Mouse (Mus musculus): Measurements from ENCODE around the gene Spz1. TPM values are rescaled to one million over a fixed set of nuclear protein-coding genes. Genes with fewer than 3 reads are reported as not detected.
"Not testable (repeated sequence)": the region's sequence is repeated elsewhere in the genome, so short reads cannot be mapped to it uniquely, and the experiment has no call there.

Spz1 gene
- polyA plus RNA-seq (2015; fragmentation: Nextera tagmentation; extraction: Ambion mirVana) = not detected in 2 replicates

DNA sequence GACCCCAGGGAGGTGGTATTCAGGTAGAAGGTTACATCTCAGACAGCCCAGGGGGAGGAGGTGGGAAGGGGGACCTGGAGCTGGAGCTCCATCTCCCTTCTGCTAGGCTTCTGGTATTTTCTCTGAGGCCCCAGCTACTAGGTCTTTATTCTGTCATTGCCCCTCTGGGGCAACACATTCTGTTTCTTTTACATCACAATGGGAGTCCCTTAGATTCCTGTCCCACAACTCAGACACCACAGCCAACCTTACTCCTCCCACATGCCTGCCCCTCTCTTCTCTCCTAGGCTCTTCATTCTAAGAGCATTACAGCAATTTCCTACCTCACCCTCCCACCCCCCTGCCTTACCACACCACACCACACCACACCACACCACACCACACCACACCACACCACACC, at the start of gene Spz1:
Gene Spz1 (minus strand): TSS at position 101 of the 400 bp plus-strand sequence.
- Histone ChIP-seq H3K27me3 (no peaks in the 10 kb centered on the region), H3K9me3 (no peaks in the 10 kb centered on the region), H3K4me2 (replicated peaks) (no peak within 1 kb of the TSS), H3K4me1 (replicated peaks) (no peaks in the 10 kb centered on the region; the same call in 1 of the 2 replicates), H3K9ac (replicated peaks) (no peak within 1 kb of the TSS), H3K27ac (no peak within 1 kb of the TSS), H3K36me3 (no peaks in the 10 kb centered on the region), H3K4me3 (replicated peaks) (no peak within 1 kb of the TSS)
- no peak for ATAC-seq

DNA sequence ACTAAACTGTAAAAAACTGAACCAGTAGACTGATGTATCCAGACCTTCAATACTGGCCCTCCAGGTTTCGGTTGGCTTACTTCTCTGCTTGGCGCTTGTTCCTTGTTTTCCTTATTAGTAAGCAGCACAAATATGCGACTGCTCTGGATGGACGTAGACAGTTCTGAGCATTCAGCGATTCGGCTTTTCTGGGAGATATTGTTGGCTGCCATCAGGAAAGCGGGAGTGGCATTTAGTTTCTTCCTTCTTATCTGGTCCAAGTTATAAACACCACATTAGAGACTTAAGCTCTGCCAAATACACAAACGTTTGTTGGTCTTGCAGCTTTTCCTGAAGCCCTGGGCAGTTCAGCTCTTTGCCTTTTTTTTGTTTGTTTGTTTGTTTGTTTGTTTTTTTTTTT, 40.5 kb upstream of the Spz1 start:
- Histone ChIP-seq H3K4me2 (replicated peaks) (no peak overlapping the region), H3K4me1 (replicated peaks) (peaks cover 10% of the 10 kb centered on the region; the same call in 1 of the 2 replicates), H3K27ac (no peak overlapping the region), H3K9me3 (no peaks in the 10 kb centered on the region), H3K36me3 (no peaks in the 10 kb centered on the region), H3K9ac (replicated peaks) (no peak overlapping the region), H3K4me3 (replicated peaks) (no peak overlapping the region), H3K27me3 (0 out of 2 replicates have a peak, but pooled peaks cover 5% of the 10 kb centered on the region)
- 94% methylated on average over 8 of the region's 8 CpGs for WGBS
- no peak for ATAC-seq

DNA sequence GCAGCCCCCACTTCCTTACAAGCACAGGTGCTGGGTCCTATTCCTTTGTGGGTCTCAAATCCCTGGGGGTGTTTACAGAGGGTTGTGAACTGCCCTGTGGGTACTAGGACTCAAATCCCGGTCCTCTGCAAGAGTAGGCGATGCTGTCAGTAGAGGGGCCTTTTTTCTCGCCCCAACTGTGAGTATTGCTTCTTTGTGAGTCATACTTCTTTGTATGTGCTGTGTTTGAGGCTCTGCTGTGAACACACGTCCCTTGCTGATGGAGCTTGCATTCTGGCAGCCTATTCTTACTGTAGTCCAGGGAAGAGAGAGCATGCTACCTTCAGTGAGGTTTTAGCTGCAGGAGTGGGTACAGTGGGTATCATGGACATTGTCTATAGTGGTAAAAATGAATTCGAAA, 39.2 kb upstream of the Spz1 start:
- no peak for ATAC-seq

DNA sequence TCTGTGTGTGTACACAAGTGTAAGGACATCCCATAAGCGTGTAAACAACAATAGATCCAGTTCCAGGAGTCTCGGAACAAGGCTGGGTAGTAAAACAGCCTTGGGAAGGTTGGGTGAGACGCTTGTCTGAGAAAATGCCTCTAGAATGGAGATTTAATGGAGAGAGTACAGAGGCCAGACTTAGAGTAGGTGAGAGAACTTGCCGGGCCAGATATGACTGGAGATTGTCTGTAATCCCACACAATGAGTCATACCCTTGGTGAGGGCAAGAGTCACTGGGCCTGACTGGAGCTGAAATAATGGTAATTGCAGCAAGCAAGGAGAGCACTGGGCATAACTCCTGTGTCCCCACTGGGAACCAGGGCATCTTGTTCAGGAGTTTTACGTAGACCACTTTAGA, 37.1 kb upstream of the Spz1 start:
- Histone ChIP-seq H3K9ac (replicated peaks) (no peak overlapping the region), H3K27ac (no peak overlapping the region), H3K36me3 (no peaks in the 10 kb centered on the region), H3K4me2 (replicated peaks) (peak overlapping the region; percentile 83), H3K4me1 (replicated peaks) (peaks cover 18% of the 10 kb centered on the region), H3K4me3 (replicated peaks) (no peak overlapping the region), H3K9me3 (no peaks in the 10 kb centered on the region), H3K27me3 (0 out of 2 replicates have a peak, but pooled peaks cover 5% of the 10 kb centered on the region)
- WGBS = 86% methylated on average over 5 of the region's 5 CpGs
- ATAC-seq = no peak

More for the DNA sequence above, 39.2 kb upstream of the Spz1 start:
- Histone ChIP-seq H3K4me1 (replicated peaks) (peaks cover 11% of the 10 kb centered on the region), H3K9ac (replicated peaks) (no peak overlapping the region), H3K27ac (no peak overlapping the region), H3K9me3 (no peaks in the 10 kb centered on the region), H3K4me2 (replicated peaks) (no peak overlapping the region), H3K36me3 (no peaks in the 10 kb centered on the region), H3K4me3 (replicated peaks) (no peak overlapping the region), H3K27me3 (0 out of 2 replicates have a peak, but pooled peaks cover 5% of the 10 kb centered on the region)
- 87% methylated on average over 5 of the region's 5 CpGs for WGBS

DNA sequence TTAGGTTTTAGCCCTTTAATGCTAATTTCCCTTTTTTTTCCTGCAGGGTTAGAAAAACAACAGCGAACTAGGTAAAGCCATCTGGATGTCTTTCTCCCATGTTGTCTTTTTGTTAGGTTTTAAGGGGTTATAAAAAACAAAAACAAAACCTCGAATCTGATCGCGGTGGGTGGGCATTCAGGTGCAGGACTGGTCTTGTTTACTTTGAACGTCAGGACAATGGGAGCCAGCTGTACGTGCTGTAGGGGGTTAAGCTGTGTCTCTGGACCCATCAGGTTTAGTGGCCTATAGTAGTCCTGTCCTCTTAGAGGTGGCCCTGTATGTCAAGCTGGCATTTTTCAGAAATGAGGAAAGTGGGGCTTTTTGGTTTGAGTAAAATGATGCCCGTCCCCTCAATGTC, 35.9 kb upstream of the Spz1 start:
- Histone ChIP-seq H3K4me2 (replicated peaks) (peak overlapping the region; percentile 83), H3K27me3 (0 out of 2 replicates have a peak, but pooled peaks cover 5% of the 10 kb centered on the region)
- WGBS = 7% methylated on average over 7 of the region's 7 CpGs

DNA sequence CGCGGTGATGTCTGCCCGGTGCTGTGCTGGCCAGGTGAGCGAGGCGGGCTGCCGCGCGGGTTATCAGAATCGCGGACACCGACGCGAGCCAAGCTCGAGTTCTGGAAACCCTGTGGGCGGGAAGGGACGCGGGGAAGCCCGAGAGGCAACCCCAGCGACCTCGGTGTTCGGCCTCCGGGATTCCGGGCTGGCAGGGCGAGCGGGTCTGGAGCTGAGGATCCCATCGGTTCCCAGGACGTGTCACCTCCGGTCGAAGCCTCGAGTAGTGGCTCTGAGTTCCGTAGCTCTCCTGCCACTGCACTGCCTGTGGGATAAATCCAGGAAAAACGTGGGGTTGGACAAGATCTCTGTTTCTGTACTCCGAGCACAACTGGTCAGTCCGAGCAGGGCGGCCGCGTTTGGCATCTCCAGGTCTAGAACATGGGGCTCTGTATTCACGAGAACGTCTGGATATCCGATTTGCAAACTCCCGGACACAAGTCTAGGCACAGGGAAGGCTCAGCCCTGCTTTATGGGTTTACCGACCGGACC, 35.3 kb upstream of the Spz1 start:
- Histone ChIP-seq H3K9me3 (no peaks in the 10 kb centered on the region), H3K4me1 (replicated peaks) (peaks cover 18% of the 10 kb centered on the region), H3K36me3 (no peaks in the 10 kb centered on the region), H3K27ac (peak overlapping the region; percentile 76), H3K27me3 (0 out of 2 replicates have a peak, but pooled peaks cover 5% of the 10 kb centered on the region), H3K9ac (replicated peaks) (peak overlapping the region; percentile 82), H3K4me2 (replicated peaks) (peak overlapping the region; percentile 83), H3K4me3 (replicated peaks) (peak overlapping the region; percentile 78)
- WGBS = under 1% methylated on average over 43 of the region's 43 CpGs
- ATAC-seq = no peak; the same call in 1 of the 2 replicates

More for the DNA sequence above, 35.9 kb upstream of the Spz1 start:
- peak overlapping the region; percentile 82 for H3K9ac ChIP-seq (replicated peaks)
- H3K36me3 ChIP-seq = no peaks in the 10 kb centered on the region
- ATAC-seq = no peak
- H3K27ac ChIP-seq = 0 out of 2 replicates have a peak overlapping the region, but pooled peaks have one; percentile 76
- H3K4me1 ChIP-seq (replicated peaks) = peaks cover 18% of the 10 kb centered on the region
- no peaks in the 10 kb centered on the region for H3K9me3 ChIP-seq
- H3K4me3 ChIP-seq (replicated peaks) = peak overlapping the region; percentile 78

DNA sequence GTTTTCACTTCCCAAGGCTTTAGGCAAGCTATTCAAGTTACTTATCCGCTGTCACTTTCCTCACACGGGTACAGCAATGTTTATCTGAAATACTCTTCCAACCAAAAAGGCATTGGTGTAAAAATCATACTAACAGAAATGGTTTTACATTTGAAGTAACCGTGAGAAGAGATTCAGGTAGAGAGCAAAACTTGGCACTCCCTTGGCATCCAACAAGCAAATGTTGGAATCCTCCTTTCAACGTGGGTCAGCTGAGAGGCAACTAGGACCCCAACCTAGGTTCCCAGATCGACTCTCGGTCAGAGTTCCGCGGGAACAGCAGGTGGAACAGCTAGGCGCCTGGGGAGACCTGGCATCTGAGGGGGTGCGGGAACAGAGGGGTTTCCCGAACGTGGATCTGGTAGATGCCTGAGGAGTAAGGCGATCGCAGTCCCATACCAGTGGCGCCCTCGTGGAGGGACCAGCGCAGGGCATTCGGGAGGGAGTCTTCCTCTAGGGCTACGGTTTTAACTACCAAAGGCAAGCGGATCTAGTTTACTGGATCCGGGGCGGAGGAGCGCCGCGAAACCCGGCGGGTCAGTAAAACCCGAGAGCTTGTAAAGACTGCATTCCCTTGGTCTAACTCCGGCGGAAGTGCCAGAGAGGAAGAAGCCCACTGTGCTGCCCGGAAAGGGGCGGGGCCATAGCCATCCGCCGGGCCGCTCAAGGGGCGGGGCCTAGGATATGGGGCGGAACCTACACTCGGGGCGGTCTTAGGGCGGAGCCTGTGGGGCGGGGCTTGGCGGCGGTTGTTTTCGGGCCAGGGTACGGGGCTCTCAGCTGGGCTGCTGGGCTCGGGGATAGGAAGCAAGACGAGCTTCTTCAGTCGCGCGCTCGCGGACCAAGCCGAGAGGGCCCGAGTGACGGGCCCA, 34.6 kb upstream of the Spz1 start, which contains the start of gene Serinc5:
Gene Serinc5 (plus strand): TSS at position 781 of the 911 bp plus-strand sequence.
- H3K4me3 ChIP-seq (replicated peaks) = peak within 1 kb of the TSS; percentile 78
- H3K27me3 ChIP-seq = 0 out of 2 replicates have a peak, but pooled peaks cover 5% of the 10 kb centered on the region
- no peaks in the 10 kb centered on the region for H3K36me3 ChIP-seq
- peaks cover 18% of the 10 kb centered on the region for H3K4me1 ChIP-seq (replicated peaks)
- 1% methylated on average over 55 of the region's 55 CpGs for WGBS
- peak within 1 kb of the TSS; percentile 76 for H3K27ac ChIP-seq
- peak; percentile 99 for ATAC-seq
- H3K4me2 ChIP-seq (replicated peaks) = peak within 1 kb of the TSS; percentile 83
- no peaks in the 10 kb centered on the region for H3K9me3 ChIP-seq
- peak within 1 kb of the TSS; percentile 82 for H3K9ac ChIP-seq (replicated peaks)

DNA sequence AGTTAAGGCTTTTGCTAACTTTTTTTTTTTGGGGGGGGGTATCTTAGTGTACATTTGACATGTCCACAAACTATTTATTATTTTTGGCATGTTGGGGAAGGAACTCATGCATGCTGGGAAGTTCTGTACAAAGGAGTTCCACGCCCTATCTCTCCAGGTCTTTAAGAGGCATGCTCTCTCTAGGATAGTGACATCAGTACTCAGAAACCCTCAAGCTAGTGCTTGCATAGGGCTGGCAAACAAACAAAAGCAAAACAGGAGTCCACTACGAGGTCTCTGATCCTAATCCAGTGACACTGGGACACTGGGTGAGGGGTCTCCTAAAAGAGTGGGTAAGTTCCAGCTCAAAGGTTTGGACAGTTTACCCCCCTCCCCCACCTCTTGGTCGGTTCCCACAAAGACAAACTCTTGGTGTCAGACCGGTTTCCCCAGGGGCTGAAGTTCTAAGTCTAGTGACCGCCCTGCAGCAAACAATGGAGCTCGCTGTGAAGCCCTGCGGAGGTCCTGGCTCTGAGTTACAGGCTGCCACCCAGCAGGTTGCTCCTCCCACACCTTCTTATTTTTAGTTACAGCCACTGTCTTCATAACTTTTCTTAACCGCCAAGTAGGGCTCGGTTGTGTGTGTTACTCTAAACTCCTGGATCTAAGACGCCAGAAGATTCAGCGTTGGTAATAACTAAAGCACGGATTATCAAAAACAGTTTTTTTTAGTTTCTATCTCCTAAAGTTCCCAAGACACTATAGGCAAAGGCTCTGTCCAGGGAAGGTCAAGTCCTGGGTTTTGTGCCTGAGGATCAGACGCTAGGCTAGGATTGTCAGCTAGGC, 33.7 kb upstream of the Spz1 start:
- peak overlapping the region; percentile 70; the same call in 1 of the 2 replicates for H3K27ac ChIP-seq
- H3K36me3 ChIP-seq = no peaks in the 10 kb centered on the region
- H3K27me3 ChIP-seq = 0 out of 2 replicates have a peak, but pooled peaks cover 5% of the 10 kb centered on the region
- peak overlapping the region; percentile 78 for H3K4me3 ChIP-seq (replicated peaks)
- H3K4me2 ChIP-seq (replicated peaks) = peak overlapping the region; percentile 83
- 8% methylated on average over 13 of the region's 13 CpGs for WGBS
- no peak for ATAC-seq
- no peaks in the 10 kb centered on the region for H3K9me3 ChIP-seq
- peak overlapping the region; percentile 82 for H3K9ac ChIP-seq (replicated peaks)
- H3K4me1 ChIP-seq (replicated peaks) = peaks cover 18% of the 10 kb centered on the region

DNA sequence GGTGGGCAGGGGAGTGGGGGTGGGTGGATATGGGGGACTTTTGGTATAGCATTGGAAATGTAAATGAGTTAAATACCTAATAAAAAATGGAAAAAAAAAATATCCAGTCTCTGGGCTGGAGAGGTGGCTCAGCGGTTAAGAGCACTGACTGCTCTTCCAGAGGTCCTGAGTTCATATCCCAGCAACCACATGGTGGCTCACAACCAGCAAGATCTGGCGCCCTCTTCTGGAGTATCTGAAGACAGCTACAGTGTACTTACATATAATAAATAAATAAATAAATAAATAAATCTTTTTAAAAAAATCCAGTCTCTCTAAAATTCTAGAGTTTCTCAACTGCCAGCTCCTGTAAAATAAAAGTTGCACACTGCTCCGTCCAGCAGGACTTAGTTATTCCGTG, 29.3 kb upstream of the Spz1 start:
- not testable (repeated sequence) for H3K27me3 ChIP-seq; H3K27ac ChIP-seq; H3K4me1 ChIP-seq (replicated peaks); H3K4me2 ChIP-seq (replicated peaks); H3K9me3 ChIP-seq; H3K4me3 ChIP-seq (replicated peaks); ATAC-seq; H3K9ac ChIP-seq (replicated peaks); H3K36me3 ChIP-seq
- 82% methylated on average over 4 of the region's 4 CpGs for WGBS

DNA sequence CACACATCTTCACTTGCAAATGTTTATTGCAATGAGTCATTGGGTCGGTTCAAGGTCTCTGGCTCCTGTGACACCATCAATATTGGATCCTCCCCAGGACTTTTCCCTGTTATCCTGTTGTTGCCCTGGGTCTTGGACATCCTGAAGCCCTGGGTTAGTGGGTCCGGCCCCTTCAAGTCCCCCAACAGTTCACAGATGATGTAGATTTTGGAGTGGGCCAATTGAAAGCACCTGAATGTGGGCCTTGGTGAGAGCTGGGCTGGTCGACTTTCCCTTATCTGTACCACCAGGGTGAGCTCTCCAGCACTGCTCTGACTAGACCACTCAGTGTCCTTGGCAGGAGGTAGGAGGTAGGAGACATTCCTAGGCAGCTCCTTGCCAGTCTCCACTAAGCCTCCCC, 19.5 kb upstream of the Spz1 start:
- ATAC-seq = no peak
- no peak overlapping the region for H3K4me3 ChIP-seq (replicated peaks)
- H3K27me3 ChIP-seq = no peaks in the 10 kb centered on the region
- H3K4me1 ChIP-seq (replicated peaks) = peaks cover 25% of the 10 kb centered on the region
- WGBS = 79% methylated on average over 3 of the region's 3 CpGs
- H3K4me2 ChIP-seq (replicated peaks) = no peak overlapping the region
- H3K36me3 ChIP-seq = no peaks in the 10 kb centered on the region
- H3K27ac ChIP-seq = no peak overlapping the region
- no peak overlapping the region for H3K9ac ChIP-seq (replicated peaks)
- H3K9me3 ChIP-seq = no peaks in the 10 kb centered on the region

DNA sequence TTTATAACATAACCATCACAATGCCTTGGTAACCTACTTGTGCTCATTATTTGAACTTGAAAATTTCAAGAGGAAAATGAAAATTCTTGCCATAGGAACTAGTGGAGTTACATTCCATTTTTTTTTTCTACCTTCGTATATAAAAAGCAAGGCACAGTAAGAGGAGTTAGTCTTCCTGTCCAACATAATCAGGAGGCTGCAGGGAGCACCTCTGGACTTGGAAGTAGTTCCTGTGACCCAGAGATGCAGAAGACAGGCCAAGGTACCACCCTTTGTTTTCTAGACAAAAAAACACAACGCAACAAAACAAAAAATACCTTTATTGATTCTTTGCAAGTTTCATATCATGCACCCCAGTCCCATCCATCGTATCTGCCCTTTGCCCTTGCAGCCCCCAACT, 18.9 kb upstream of the Spz1 start:
- H3K36me3 ChIP-seq = no peaks in the 10 kb centered on the region
- WGBS = 81% methylated on average over 3 of the region's 3 CpGs
- no peaks in the 10 kb centered on the region for H3K27me3 ChIP-seq
- no peak overlapping the region for H3K27ac ChIP-seq
- H3K9me3 ChIP-seq = no peaks in the 10 kb centered on the region
- no peak overlapping the region for H3K4me3 ChIP-seq (replicated peaks)
- H3K9ac ChIP-seq (replicated peaks) = no peak overlapping the region
- no peak for ATAC-seq
- no peak overlapping the region for H3K4me2 ChIP-seq (replicated peaks)
- H3K4me1 ChIP-seq (replicated peaks) = peaks cover 25% of the 10 kb centered on the region
